Mouse (Mus musculus) MEL (cell line): ENCODE results near the gene Slx1b. TPM values are rescaled to one million over a fixed set of nuclear protein-coding genes. Genes with fewer than 3 reads are reported as not detected.

ENCODE experiments used
- DNase-seq: peaks from one replicate; pipeline ENCODE4 v3.0.0; 2011; ENCODE audit warnings: low read depth, low spot score
- H3K27ac ChIP-seq: 2 replicates; pipeline ENCODE4 v1.5.1; 2012; ENCODE audit warnings: low read depth, mild to moderate bottlenecking, control low read depth, low read length, moderate library complexity; ENCODE audit not compliant: control insufficient read depth
- H3K27me3 ChIP-seq, 2 experiments: fragments of 150-350 bp in 1 of 2; sonication (generic) in 1 of 2; 2 replicates each; pipeline ENCODE4 v1.6.1; 2012; ENCODE audit warnings: low read length in 2 of 2, mild to moderate bottlenecking in 2 of 2, improper control_type of control experiment in 1 of 2, moderate library complexity in 1 of 2; ENCODE audit not compliant: insufficient read depth in 2 of 2, control insufficient read depth in 1 of 2
- H3K36me3 ChIP-seq, 2 experiments: 2 replicates each; pipeline ENCODE4 v1.6.1; 2012 to 2014; ENCODE audit warnings: low read length in 2 of 2, improper control_type of control experiment in 1 of 2, inconsistent platforms in 1 of 2, mild to moderate bottlenecking in 1 of 2; ENCODE audit not compliant: insufficient read depth in 2 of 2, control insufficient read depth in 1 of 2
- H3K4me1 ChIP-seq, 2 experiments: fragments of 150-350 bp in 1 of 2; sonication (generic) in 1 of 2; 2 replicates each; pipeline ENCODE4 v1.6.1; 2012; ENCODE audit warnings: low read length in 2 of 2, improper control_type of control experiment in 1 of 2, mild to moderate bottlenecking in 1 of 2; ENCODE audit not compliant: insufficient read depth in 2 of 2, control insufficient read depth in 1 of 2
- H3K4me3 ChIP-seq, 2 experiments: fragments of 150-350 bp in 1 of 2; sonication (generic) in 1 of 2; 2 replicates each; pipeline ENCODE4 v1.5.1; 2012; ENCODE audit warnings: low read depth in 2 of 2, low read length in 2 of 2, mild to moderate bottlenecking in 2 of 2, moderate library complexity in 2 of 2, control low read depth in 1 of 2, improper control_type of control experiment in 1 of 2; ENCODE audit not compliant: control insufficient read depth in 1 of 2, insufficient read depth in 1 of 2
- H3K79me2 ChIP-seq: 2 replicates; pipeline ENCODE4 v1.6.1; 2012; ENCODE audit warnings: mild to moderate bottlenecking, low read length, moderate library complexity; ENCODE audit not compliant: control insufficient read depth, poor library complexity, insufficient read depth
- H3K9ac ChIP-seq: 2 replicates; pipeline ENCODE4 v1.6.1; 2012; ENCODE audit warnings: low read depth, mild to moderate bottlenecking, control low read depth, low read length, moderate library complexity; ENCODE audit not compliant: control insufficient read depth, poor library complexity, severe bottlenecking
- H3K9me3 ChIP-seq: fragments of 150-350 bp; sonication (generic); replicated peaks from 2 replicates; pipeline ENCODE4 v1.6.1; 2012; ENCODE audit warnings: mild to moderate bottlenecking, low read length, improper control_type of control experiment, moderate library complexity; ENCODE audit not compliant: insufficient read depth
- CHD2 ChIP-seq: IDR thresholded peaks from 2 replicates; pipeline ENCODE4 v1.6.1; 2011; ENCODE audit warnings: low read length, improper control_type of control experiment
- CTCF ChIP-seq, 3 experiments: IDR thresholded peaks in 2 of 3; conservative IDR thresholded peaks in 1 of 3; 2 replicates each; pipeline ENCODE4 v1.5.1; 2011 to 2012; ENCODE audit warnings: low read length in 3 of 3, low read depth in 2 of 3, mild to moderate bottlenecking in 2 of 3, improper control_type of control experiment in 1 of 3, inconsistent platforms in 1 of 3, mixed read lengths in 1 of 3, moderate library complexity in 1 of 3; ENCODE audit not compliant: control insufficient read depth in 1 of 3, insufficient read depth in 1 of 3, poor library complexity in 1 of 3, severe bottlenecking in 1 of 3
- E2F4 ChIP-seq: IDR thresholded peaks from 2 replicates; pipeline ENCODE4 v1.6.1; 2011; ENCODE audit warnings: low read depth, low read length, improper control_type of control experiment, borderline replicate concordance
- ELF1 ChIP-seq: IDR thresholded peaks from 2 replicates; pipeline ENCODE4 v1.6.1; 2014; ENCODE audit warnings: low read depth, mild to moderate bottlenecking, inconsistent platforms, low read length, improper control_type of control experiment, moderate library complexity
- ETS1 ChIP-seq: IDR thresholded peaks from 2 replicates; pipeline ENCODE4 v1.6.1; 2012; ENCODE audit warnings: low read depth, mild to moderate bottlenecking, inconsistent platforms, low read length, improper control_type of control experiment, moderate library complexity
- GABPA ChIP-seq: IDR thresholded peaks from 2 replicates; pipeline ENCODE4 v1.6.1; 2012; ENCODE audit warnings: low read depth, mild to moderate bottlenecking, inconsistent platforms, low read length, improper control_type of control experiment, moderate library complexity
- JUND ChIP-seq: IDR thresholded peaks from 2 replicates; pipeline ENCODE4 v1.6.1; 2011; ENCODE audit warnings: low read depth, mild to moderate bottlenecking, improper control_type of control experiment, low read length
- MAFK ChIP-seq: IDR thresholded peaks from 2 replicates; pipeline ENCODE4 v1.6.1; 2011; ENCODE audit warnings: low read depth, mild to moderate bottlenecking, low read length, improper control_type of control experiment, borderline replicate concordance
- MAX ChIP-seq: IDR thresholded peaks from 2 replicates; pipeline ENCODE4 v1.6.1; 2011; ENCODE audit warnings: low read length, improper control_type of control experiment
- MYC ChIP-seq: IDR thresholded peaks from 2 replicates; pipeline ENCODE4 v1.6.1; 2011; ENCODE audit warnings: low read depth, mild to moderate bottlenecking, low read length, improper control_type of control experiment, moderate library complexity
- NRF1 ChIP-seq: IDR thresholded peaks from 2 replicates; pipeline ENCODE4 v1.6.1; 2014; ENCODE audit warnings: low read depth, mild to moderate bottlenecking, inconsistent platforms, low read length, improper control_type of control experiment, moderate library complexity; ENCODE audit not compliant: poor library complexity, insufficient read depth, severe bottlenecking
- POLR2A ChIP-seq, 2 experiments: IDR thresholded peaks; 2 replicates each; pipeline ENCODE4 v1.6.1; 2011 to 2012; ENCODE audit warnings: low read length in 2 of 2, mild to moderate bottlenecking in 2 of 2, control low read depth in 1 of 2, improper control_type of control experiment in 1 of 2, low read depth in 1 of 2, moderate library complexity in 1 of 2; ENCODE audit not compliant: control insufficient read depth in 1 of 2, insufficient read depth in 1 of 2, poor library complexity in 1 of 2
- POLR2AphosphoS2 ChIP-seq: IDR thresholded peaks from 2 replicates; pipeline ENCODE4 v1.6.1; 2011; ENCODE audit warnings: low read length, improper control_type of control experiment
- RAD21 ChIP-seq: IDR thresholded peaks from 2 replicates; pipeline ENCODE4 v1.6.1; 2011; ENCODE audit warnings: mild to moderate bottlenecking, low read depth, low read length, improper control_type of control experiment
- TAL1 ChIP-seq: IDR thresholded peaks from 2 replicates; pipeline ENCODE4 v1.6.1; 2012; ENCODE audit warnings: mild to moderate bottlenecking, inconsistent platforms, low read length, moderate library complexity, mixed read lengths
- TBP ChIP-seq: IDR thresholded peaks from 2 replicates; pipeline ENCODE4 v1.8.0; 2011; ENCODE audit warnings: low read depth, low read length, improper control_type of control experiment
- ZC3H11A ChIP-seq: IDR thresholded peaks from 2 replicates; pipeline ENCODE4 v1.6.1; 2012; ENCODE audit warnings: low read depth, mild to moderate bottlenecking, inconsistent platforms, low read length, improper control_type of control experiment
- ZKSCAN1 ChIP-seq: IDR thresholded peaks from 2 replicates; pipeline ENCODE4 v1.6.1; 2012; ENCODE audit warnings: low read depth, mild to moderate bottlenecking, inconsistent platforms, low read length, improper control_type of control experiment, moderate library complexity
- ZNF384 ChIP-seq: IDR thresholded peaks from 2 replicates; pipeline ENCODE4 v1.6.1; 2012; ENCODE audit warnings: low read depth, mild to moderate bottlenecking, inconsistent platforms, low read length, improper control_type of control experiment
- polyA plus RNA-seq, 2 experiments: library from polyadenylated mRNA; stranded (reverse) in 1 of 2; unstranded in 1 of 2; fragments of >175 nt in 1 of 2; fragments of >200 nt in 1 of 2; gene quantifications; 2 replicates each; pipeline versions ENCODE4 v1.2.1 to v1.2.4; 2012; ENCODE audit warnings: low replicate concordance in 2 of 2, low read depth in 1 of 2; ENCODE audit not compliant: insufficient read length in 2 of 2, insufficient read depth in 1 of 2, missing spikeins in 1 of 2
- total RNA-seq: library from RNA; depleted of rRNA; stranded (reverse); fragments of 300-350 nt; gene quantifications from 2 replicates; pipeline ENCODE4 v1.2.3, GENCODE M21; 2012

Slx1b gene
- total and polyA plus RNA-seq, 3 experiments = 4.6 to 10.2 TPM; not detected in 1

DNA sequence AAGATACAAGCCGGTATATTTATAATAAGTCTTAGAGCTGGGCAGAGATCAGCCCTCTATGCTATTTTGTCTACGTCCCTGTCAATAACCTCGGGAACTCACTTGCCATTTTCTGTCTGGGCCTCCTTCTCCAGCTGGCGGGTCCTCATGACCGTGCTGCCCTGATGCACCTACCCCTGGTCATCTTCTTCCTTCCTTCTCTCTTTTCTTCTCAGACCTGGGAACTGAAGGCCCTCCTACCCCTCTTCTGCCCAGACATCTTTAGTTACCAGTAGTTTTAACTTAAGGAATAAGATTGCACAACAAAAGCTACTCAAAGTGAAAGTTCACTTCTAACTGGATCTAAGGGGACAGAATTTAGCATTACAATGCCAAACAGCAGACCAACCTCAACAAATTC lies 15.9 kb downstream of the Slx1b start:
- Histone ChIP-seq H3K9ac (no peak overlapping the region), H3K36me3 (no peaks in the 10 kb centered on the region; a peak in 1 of 4 replicates), H3K4me1 (no peaks in the 10 kb centered on the region), H3K27ac (no peak overlapping the region), H3K79me2 (no peaks in the 10 kb centered on the region), H3K4me3 (no peak overlapping the region), H3K27me3 (no peaks in the 10 kb centered on the region), H3K9me3 (no peaks in the 10 kb centered on the region)
- no peak for TF ChIP-seq JUND
- TF ChIP-seq ELF1 = no peak
- no peak for TF ChIP-seq POLR2AphosphoS2
- no peak for TF ChIP-seq ZNF384
- no peak for TF ChIP-seq ZKSCAN1
- TF ChIP-seq POLR2A (IDR thresholded peaks at IDR 0.05; ENCODE audit: control insufficient read depth in 1 of 2, insufficient read depth in 1 of 2, low read depth in 1 of 2, low read length in 2 of 2, poor library complexity in 1 of 2) = no peak
- no peak for TF ChIP-seq E2F4
- no peak for TF ChIP-seq MAX
- TF ChIP-seq TAL1 = no peak
- TF ChIP-seq ZC3H11A = no peak
- no peak for TF ChIP-seq MYC
- TF ChIP-seq TBP = no peak
- TF ChIP-seq ETS1 = no peak
- no peak for TF ChIP-seq MAFK
- TF ChIP-seq NRF1 = no peak
- no peak for DNase-seq

DNA sequence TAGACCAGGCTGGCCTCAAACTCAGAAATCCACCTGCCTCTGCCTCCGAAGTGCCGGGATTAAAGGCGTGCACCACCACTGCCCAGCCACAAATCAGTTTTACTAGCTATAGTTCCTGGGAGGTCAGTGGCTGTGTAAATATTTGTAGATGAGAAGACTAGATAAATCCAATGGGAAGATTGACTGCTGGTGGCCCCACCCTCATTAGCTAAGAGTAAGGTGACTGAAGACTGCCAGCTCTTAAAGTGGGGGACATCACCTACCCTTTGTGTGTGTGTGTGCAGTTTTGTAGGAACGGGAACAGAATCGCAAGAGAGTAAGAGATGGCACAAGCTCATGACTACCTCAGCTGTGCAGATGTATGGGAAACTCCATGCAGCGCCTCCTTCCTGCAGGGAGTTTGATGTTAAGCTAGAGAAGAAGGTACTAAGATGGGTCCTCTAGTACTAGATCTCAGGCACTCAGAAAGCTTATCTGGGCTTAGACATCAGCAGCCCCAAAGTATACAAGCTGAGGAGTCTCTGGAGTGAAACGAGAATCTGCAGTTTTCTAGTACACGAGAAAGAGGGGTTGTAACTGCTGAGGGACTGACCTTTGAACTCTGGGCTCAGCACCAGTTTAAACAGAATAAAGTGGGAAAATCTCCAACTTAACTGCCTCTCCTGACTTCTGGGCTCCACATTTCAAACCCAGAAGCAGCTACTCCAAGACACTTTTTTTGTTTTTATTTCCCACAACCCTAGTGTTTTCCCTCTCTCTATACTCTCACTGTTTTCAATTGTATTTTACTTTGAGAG lies 16.8 kb downstream of the Slx1b start:
- no peaks in the 10 kb centered on the region for H3K79me2 ChIP-seq
- no peaks in the 10 kb centered on the region; a peak in 1 of 4 replicates for H3K36me3 ChIP-seq
- H3K4me3 ChIP-seq = no peak overlapping the region
- no peak overlapping the region for H3K27ac ChIP-seq
- H3K27me3 ChIP-seq = no peaks in the 10 kb centered on the region
- no peak for DNase-seq
- no peaks in the 10 kb centered on the region for H3K4me1 ChIP-seq
- TF ChIP-seq GABPA = no peak
- no peak for TF ChIP-seq ZC3H11A
- no peak for TF ChIP-seq CTCF (IDR thresholded peaks at IDR 0.05 in 2 of 3, conservative IDR thresholded peaks at IDR 0.05 in 1 of 3; ENCODE audit: control insufficient read depth in 1 of 3, insufficient read depth in 1 of 3, low read depth in 2 of 3, low read length in 3 of 3, poor library complexity in 1 of 3, severe bottlenecking in 1 of 3)
- TF ChIP-seq CHD2 = no peak
- TF ChIP-seq ZKSCAN1 = no peak
- no peak for TF ChIP-seq MAX
- TF ChIP-seq RAD21 = no peak
- TF ChIP-seq, all 39 proteins: peak for 0
- H3K9me3 ChIP-seq = no peaks in the 10 kb centered on the region
- no peak overlapping the region for H3K9ac ChIP-seq
